In the genomic region with DNA sequence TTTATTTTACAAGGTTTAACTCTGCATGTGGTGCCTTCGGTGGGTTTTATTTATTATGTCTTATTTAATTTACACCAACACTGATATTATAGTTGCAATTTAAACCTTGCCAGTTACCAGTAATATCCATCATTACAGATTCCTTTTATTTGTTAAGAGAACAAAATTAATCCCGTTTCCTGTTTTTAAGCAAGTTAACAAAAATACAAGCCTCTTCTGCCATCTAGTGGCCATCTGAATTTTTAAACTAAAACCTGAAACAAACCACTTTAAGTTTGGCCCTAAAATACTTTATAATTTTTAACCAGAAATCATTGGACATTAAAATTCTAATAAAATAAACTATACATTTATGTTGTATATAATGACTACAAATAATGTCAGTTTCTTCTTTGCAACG, we compare ENCODE assay signal across 10 mouse cellular contexts.
DNase-seq lines count a peak whose midpoint lies in the region; ATAC-seq and TF ChIP-seq lines count a peak whose summit lies in the region.
"Had no signal": no experiment of that assay in that cellular context is flagged by ENCODE, and none has a peak within 500 bp of the region (broad histone marks: within the 10 kb centered on the region; RNA-seq: fewer than 3 reads in every experiment).

No protein-coding gene starts in this region.

- no peaks in the 10 kb centered on the region for H3K4me1 ChIP-seq in hindbrain, embryonic 15.5 days (replicated peaks)
- no peaks in the 10 kb centered on the region for H3K4me1 ChIP-seq in hindbrain, embryonic 16.5 days (ENCODE audit: control insufficient read depth, insufficient read depth, low read depth, low read length)
- H3K4me1 ChIP-seq in ES-E14 (ENCODE audit: control insufficient read depth in 2 of 2, insufficient read depth in 2 of 2, low read length in 2 of 2, poor library complexity in 1 of 2) = no peaks in the 10 kb centered on the region
- H3K4me1 ChIP-seq in forebrain, embryonic 16.5 days (replicated peaks; ENCODE audit: control insufficient read depth, insufficient read depth, low read length) = peaks cover 3% of the 10 kb centered on the region; the same call in 1 of the 2 replicates

- WGBS in hindbrain, embryonic 15.5 days = 36% methylated on average over 3 of the region's 3 CpGs
- 45% methylated on average over 3 of the region's 3 CpGs for WGBS in hindbrain, embryonic 16.5 days
- WGBS in forebrain, embryonic 16.5 days = 38% methylated on average over 3 of the region's 3 CpGs

- no peaks in the 10 kb centered on the region for H3K27me3 ChIP-seq in hindbrain, embryonic 15.5 days
- no peaks in the 10 kb centered on the region for H3K27me3 ChIP-seq in hindbrain, embryonic 16.5 days (replicated peaks; ENCODE audit: control insufficient read depth, insufficient read depth, low read length)
- no peaks in the 10 kb centered on the region for H3K27me3 ChIP-seq in forebrain, embryonic 16.5 days (replicated peaks; ENCODE audit: control insufficient read depth, insufficient read depth, low read length)

- 0 out of 2 replicates have a peak overlapping the region, but pooled peaks have one; percentile 24 for H3K4me2 ChIP-seq in hindbrain, embryonic 15.5 days
- no peak overlapping the region for H3K4me2 ChIP-seq in hindbrain, embryonic 16.5 days (ENCODE audit: low read length)
- H3K4me2 ChIP-seq in forebrain, embryonic 16.5 days (ENCODE audit: low read length) = no peak overlapping the region

- in situ Hi-C loops in ES-E14 (cut with MboI; ENCODE audit: low sequenced_read_pairs in 2 of 2, unreplicated experiment in 2 of 2) = loop anchor here in 1 of 2 experiments (10.0 kb wide), 1 partner anchor 421 kb away; no protein-coding TSS in a partner anchor

- no peak for ATAC-seq in hindbrain, embryonic 15.5 days (ENCODE audit: low FRiP score, low read depth)
- no peak for ATAC-seq in hindbrain, embryonic 16.5 days
- no peak for ATAC-seq in forebrain, embryonic 16.5 days

- no peak overlapping the region for H3K9ac ChIP-seq in hindbrain, embryonic 15.5 days
- H3K9ac ChIP-seq in hindbrain, embryonic 16.5 days (ENCODE audit: low read depth, low read length) = no peak overlapping the region
- no peak overlapping the region for H3K9ac ChIP-seq in ES-E14 (ENCODE audit: insufficient read depth, low read depth, low read length, poor library complexity, severe bottlenecking)
- H3K9ac ChIP-seq in forebrain, embryonic 16.5 days (replicated peaks; ENCODE audit: low read depth, low read length) = no peak overlapping the region

- DNase-seq in 3T3-L1 (ENCODE audit: low read depth, low spot score) = peak; percentile 70
- DNase-seq in ES-E14 (ENCODE audit: low read depth, low spot score) = peak; percentile 16
- peak; percentile 46 for DNase-seq in forelimb bud, embryonic 11.5 days (ENCODE audit: low read depth, low spot score)
- DNase-seq in spleen, postnatal 4 days (ENCODE audit: low spot score in 2 of 2) = no peak
- no peak for DNase-seq in kidney, adult 8-10 months
- DNase-seq: adrenal gland, postnatal 36 days; gastrocnemius, postnatal 14 days had no signal

- H3K9me3 ChIP-seq in hindbrain, embryonic 15.5 days = no peaks in the 10 kb centered on the region
- H3K9me3 ChIP-seq in hindbrain, embryonic 16.5 days (ENCODE audit: control insufficient read depth, low read length) = no peaks in the 10 kb centered on the region
- no peaks in the 10 kb centered on the region for H3K9me3 ChIP-seq in ES-E14 (ENCODE audit: control insufficient read depth, insufficient read depth, low read depth, low read length)
- H3K9me3 ChIP-seq in forebrain, embryonic 16.5 days (ENCODE audit: control insufficient read depth, low read length) = no peaks in the 10 kb centered on the region

- H3K27ac ChIP-seq in hindbrain, embryonic 15.5 days (replicated peaks) = no peak overlapping the region
- H3K27ac ChIP-seq in hindbrain, embryonic 16.5 days (ENCODE audit: low read depth, low read length) = no peak overlapping the region
- no peak overlapping the region for H3K27ac ChIP-seq in ES-E14 (ENCODE audit: insufficient read depth, low read depth, low read length, poor library complexity, severe bottlenecking)
- H3K27ac ChIP-seq in forebrain, embryonic 16.5 days (ENCODE audit: low read length) = no peak overlapping the region

- H3K4me3 ChIP-seq in hindbrain, embryonic 15.5 days = no peak overlapping the region
- H3K4me3 ChIP-seq in hindbrain, embryonic 16.5 days (ENCODE audit: low read length) = no peak overlapping the region
- H3K4me3 ChIP-seq in ES-E14 (ENCODE audit: insufficient read depth in 1 of 2, low read depth in 1 of 2, low read length in 2 of 2, poor library complexity in 1 of 2, severe bottlenecking in 1 of 2) = no peak overlapping the region
- H3K4me3 ChIP-seq in forebrain, embryonic 16.5 days (replicated peaks; ENCODE audit: low read length) = no peak overlapping the region

- H3K36me3 ChIP-seq in hindbrain, embryonic 15.5 days = no peaks in the 10 kb centered on the region
- H3K36me3 ChIP-seq in hindbrain, embryonic 16.5 days (ENCODE audit: control insufficient read depth, insufficient read depth, low read length) = no peaks in the 10 kb centered on the region
- H3K36me3 ChIP-seq in ES-E14 (ENCODE audit: control insufficient read depth, insufficient read depth, low read length, poor library complexity, severe bottlenecking) = no peaks in the 10 kb centered on the region
- H3K36me3 ChIP-seq in forebrain, embryonic 16.5 days (ENCODE audit: control insufficient read depth, insufficient read depth) = no peaks in the 10 kb centered on the region

TF ChIP-seq in ES-E14, 5 proteins besides CTCF, POLR2A, EP300 and RAD21:
- TF ChIP-seq HCFC1 (IDR thresholded peaks at IDR 0.05; ENCODE audit: borderline replicate concordance, insufficient read depth, low read length) (no peak), ZC3H11A (IDR thresholded peaks at IDR 0.05; ENCODE audit: borderline replicate concordance, low read depth, low read length) (peak; percentile 58)

Comparison
In these comparisons a context has a peak if more than half of its experiments do, and no peak if none do; other contexts are left out.
1. DNase-seq: peak in 3T3-L1 (single experiment), ES-E14 (single experiment) and forelimb bud, embryonic 11.5 days (single experiment); none in spleen, postnatal 4 days (0 of 2) and kidney, adult 8-10 months (0 of 2).